Mouse (Mus musculus) thymus, postnatal 25 days (tissue): Measurements from ENCODE around the gene Ino80b.
A peak's percentile ranks its signal among the peaks of the same experiment; 100 is the strongest.

Source experiments
- DNase-seq: peaks from one replicate; pipeline ENCODE4 v3.0.0; 2022

Ino80b gene

DNA sequence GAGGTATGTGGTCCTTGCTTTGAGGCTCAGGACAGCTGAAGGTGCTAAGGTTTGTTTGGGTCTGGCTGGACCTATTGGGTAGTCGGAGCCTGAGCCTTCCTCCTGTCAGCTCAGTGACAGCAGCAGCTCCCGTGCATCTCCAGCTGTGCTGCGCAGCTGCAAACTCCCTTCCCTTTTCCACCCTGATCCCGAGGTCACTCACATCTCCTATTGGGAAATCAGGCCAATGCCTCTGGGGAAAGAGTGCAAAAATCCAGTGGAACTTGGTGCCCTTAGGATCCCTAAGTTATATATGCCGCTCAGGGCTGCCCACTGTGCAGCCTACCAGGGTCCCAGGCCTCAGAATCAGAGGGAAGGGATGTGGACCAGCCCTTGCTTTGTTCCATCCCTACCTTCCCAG lies 41.7 kb downstream of the Ino80b start:
- DNase-seq: no peak

DNA sequence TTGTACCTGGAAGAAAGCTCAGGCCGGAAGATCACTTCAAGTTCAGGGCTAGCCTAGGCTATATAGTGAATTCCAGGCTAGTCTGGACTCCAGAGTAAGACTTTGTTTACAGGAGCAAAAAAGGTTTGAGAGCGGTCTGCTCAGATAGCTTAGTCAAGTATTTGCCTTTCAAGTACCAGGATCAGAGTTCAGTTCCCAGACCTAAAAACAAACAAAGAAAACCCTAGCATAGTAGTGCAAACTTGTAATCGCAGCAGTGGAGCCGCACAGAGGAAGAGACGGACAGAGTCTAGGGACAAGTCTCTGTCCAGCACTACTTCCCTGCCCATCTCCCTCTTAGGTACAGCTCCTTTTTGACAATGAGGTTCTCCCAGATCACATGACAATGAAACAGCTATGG lies 45.0 kb downstream of the Ino80b start:
- DNase-seq: no peak

DNA sequence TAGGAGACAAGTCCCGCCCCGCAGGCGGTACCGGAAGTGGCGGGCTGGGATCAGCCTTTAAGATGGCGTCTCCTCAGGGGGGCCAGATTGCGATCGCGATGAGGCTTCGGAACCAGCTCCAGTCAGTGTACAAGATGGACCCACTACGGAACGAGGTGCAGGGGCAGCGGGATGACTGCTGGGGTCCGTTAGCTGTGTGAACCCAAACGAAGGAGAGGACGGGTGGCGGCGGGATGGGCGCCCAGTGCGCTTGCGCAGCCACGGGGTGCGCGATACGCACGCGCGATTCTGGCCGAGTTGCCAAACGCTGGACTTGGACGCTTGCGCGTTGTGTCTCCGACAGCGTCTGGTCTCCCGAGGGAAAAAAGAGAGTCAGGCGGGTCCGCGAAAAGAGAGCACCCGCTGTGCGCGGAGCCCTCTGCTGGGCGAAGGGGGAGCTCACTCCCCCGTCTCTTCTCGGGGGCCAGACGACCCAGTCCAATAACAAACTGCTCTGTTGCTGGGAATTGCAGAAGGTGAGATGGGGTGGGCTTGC lies 46.8 kb downstream of the Ino80b start:
- peak; percentile 100 for DNase-seq

DNA sequence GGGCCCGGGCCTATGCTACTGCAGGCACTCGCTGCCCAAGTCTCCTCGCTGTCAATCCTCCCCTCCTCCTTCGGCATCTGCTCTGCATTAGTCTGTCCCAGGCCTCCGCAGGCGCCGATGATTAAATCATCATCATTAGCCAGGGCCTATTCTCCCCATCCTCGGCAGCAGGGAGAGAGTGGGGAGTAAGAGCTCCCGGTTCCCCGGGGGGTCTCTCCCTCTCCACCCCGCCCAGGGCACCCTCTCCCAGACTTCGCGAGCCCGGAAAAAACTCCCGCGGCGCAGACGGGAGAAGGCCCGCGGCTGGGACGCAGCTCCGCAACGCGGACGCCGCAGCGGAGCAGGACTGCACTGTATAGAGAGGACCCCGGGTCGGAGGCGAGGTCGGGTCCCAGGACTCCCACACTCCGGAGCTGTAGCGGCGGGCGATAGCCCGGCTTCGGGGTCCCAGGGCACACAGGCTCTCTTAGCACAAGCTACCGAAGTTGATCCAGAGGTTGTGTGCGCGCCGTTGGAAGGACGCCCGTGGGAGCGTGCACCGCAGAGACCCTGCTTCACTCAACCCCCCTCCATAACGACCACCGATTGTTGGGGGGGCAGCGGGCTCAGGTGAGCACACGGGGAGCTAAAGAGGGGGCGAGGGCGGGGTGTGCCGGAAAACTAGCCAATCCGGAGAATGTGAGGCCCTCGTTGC lies 47.5 kb downstream of the Ino80b start, which contains the start of gene Pcgf1:
Pcgf1 (plus strand) TSS at position 240 of the 694 bp plus-strand sequence.
- DNase-seq: no peak

DNA sequence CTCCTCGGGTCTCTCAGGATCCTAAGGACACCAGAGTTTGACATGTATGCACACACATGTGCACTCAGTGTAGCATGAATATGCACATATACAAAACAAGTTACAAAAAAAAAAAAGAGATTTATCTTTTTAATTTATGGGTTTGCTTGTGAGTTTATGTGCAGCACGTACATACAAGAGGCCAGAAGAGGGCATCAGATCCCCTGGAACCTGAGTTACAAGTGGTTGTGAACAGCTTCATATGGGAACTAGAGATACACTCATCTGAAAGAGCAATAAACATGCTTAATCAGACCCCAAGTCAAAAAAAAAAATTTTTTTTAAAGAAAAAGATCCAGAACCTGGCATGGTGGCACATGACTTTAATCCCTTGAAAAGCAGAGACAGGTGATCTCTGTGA lies 50.3 kb downstream of the Ino80b start:
- DNase-seq: peak; percentile 52
